Mouse (Mus musculus): ENCODE results near the gene Dusp8.

DNA sequence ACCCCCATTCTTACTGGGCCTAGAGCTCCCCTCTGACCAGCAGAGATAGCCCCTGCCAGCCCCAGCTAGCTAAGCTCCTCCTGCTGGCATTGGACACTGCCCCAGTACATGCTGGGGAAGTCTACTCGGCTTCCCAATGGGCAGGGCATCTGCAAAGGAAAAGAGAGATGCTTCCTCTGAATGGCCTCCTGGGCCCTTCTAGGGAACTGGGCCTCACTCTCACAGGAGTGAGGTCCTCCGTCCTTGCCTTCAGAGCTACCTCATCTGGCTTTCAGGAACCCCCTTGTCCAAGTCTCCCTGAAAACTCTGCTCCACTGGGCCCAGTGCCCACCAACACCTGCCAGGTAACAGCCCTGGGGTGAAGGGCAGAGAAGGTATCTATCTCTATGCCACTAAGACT lies 14.8 kb downstream of the Dusp8 start:
- TF ChIP-seq USF1 (IDR thresholded peaks at IDR 0.05; ENCODE audit: low read depth) (no peak), CTCF (IDR thresholded peaks at IDR 0.05; ENCODE audit: control insufficient read depth, insufficient read depth, insufficient read length) (no peak), MAX (IDR thresholded peaks at IDR 0.05) (no peak)
